Mouse (Mus musculus) inflammation-experienced regulatory T-cells, adult 16 weeks (primary cell): Measurements from ENCODE around the gene Sdhc. TPM values are rescaled to one million over a fixed set of nuclear protein-coding genes. Genes with fewer than 3 reads are reported as not detected.

Experiments used
- polyA plus RNA-seq: library from polyadenylated mRNA; unstranded; fragments of 100-300 nt; shearing (Covaris generic); gene quantifications from one replicate; pipeline ENCODE4 v1.2.1, GENCODE M21; 2017

Sdhc gene
- polyA plus RNA-seq = 161 TPM

DNA sequence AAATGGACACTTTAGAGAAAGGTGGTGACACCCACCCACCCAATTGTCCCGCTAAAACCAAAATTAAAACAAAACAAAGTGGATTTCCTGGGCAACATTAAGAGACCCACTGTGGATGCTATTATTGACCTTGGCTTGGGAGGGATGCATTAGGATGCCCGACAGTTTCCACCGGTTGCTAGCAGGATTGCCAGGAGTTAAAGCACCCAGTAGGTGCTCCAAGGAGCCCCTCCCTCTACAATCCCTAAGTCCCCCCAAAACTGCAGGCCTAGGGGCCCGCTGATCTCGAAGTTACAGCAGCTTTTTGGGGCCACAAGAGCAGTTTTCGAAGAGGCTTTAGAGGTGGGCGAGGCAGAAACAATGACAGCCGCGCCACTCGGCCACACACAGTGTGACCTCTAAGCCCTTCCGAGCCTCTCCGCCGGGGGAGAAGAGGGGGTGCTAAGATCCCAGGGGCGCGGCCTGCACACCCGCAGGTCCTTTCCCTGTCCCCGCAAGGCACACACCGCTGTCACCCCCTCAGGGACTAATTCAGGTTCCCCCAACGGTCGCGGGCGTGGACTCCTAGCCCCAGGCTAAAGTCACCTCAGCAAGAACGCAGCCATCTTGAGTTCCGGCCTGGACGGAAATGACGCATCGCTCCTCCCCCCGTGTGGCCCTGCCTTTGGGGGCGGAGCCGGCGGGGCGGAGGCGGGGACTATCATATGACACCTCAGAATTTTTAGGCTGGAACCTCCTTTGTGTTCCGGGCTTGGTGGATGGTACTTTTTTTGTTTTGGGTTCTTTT lies at the start of gene Sdhc, which contains the start of gene Mpz:
Gene Sdhc (minus strand): TSS at position 630 of the 787 bp plus-strand sequence.
Gene Mpz (plus strand): TSS at position 738 of the 787 bp plus-strand sequence.

DNA sequence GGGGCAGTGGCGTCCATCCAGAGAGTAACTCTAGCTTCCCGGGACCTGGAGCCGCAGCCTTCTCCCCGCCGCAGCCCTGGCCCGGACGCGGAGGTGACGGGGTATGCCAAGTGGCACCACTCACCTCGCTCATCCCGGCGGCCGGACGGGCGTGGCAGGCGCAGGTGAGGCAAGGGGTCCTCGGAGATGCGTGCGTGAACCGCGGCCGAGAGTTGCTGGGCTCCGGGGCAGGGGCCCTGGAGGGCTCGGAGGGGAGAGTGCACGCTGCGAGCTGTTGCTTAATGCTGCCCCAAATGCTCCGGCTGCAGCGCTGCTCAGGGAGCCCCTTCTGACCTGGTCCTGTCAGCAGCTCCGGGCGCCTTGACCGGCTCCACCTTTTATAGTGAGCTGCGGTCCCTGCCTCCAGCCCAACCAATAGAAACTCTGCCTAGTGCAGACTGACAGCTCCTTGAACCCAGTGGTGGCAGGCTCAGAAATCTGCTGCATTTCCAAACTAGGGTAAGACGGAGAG lies 45.5 kb upstream of the Sdhc start, which contains the start of gene Pcp4l1:
Gene Pcp4l1 (minus strand): TSS at position 382 of the 511 bp plus-strand sequence.

DNA sequence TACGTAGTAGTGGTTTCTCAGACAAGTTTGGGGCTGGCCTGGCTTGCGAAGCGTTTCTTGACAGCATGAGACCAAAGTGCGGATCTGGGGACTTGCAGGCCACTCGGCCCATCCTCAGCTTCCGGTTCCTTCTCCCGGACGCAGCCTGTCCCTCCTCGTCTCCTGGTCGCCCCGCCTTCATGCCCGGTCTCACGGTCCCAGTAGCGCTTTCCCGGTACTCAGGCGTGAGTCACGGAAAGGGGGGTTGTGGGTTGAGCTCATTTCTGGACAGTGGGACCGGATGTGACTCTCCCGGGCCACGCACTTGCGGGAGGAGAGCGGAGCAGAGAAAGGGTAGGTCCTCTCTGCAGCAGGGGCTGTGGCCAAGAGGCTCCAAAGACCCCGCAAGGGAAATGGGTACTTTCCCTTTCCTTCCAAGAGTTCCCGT lies 36.5 kb downstream of the Sdhc start, which contains the start of gene Cfap126:
Gene Cfap126 (plus strand): TSS at position 46 of the 427 bp plus-strand sequence.

Other genes starting within 250 kb of the Sdhc start
- gene Fcrlb, start 237.7 kb downstream of the Sdhc start, polyA plus RNA-seq = not detected
- 1.8 TPM for gene Fcrla, start 223.0 kb downstream of the Sdhc start, polyA plus RNA-seq
- 1.5 TPM for gene Fcgr2b, start 174.1 kb downstream of the Sdhc start, polyA plus RNA-seq
- 0.85 TPM for gene Fcgr4, start 131.7 kb downstream of the Sdhc start, polyA plus RNA-seq
- gene Fcgr3, start 85.7 kb downstream of the Sdhc start, polyA plus RNA-seq = 2.1 TPM
- 2.4 TPM for gene Cfap126, start 36.7 kb downstream of the Sdhc start, polyA plus RNA-seq
- not detected for gene Mpz, start 108 bp upstream of the Sdhc start, polyA plus RNA-seq
- gene Pcp4l1, start 45.7 kb upstream of the Sdhc start, polyA plus RNA-seq = not detected
- 0.15 TPM for gene Nr1i3, start 63.4 kb upstream of the Sdhc start, polyA plus RNA-seq
- 40.9 TPM for gene Tomm40l, start 71.9 kb upstream of the Sdhc start, polyA plus RNA-seq
- gene Apoa2, start 74.5 kb upstream of the Sdhc start, polyA plus RNA-seq = 0.79 TPM
- gene Fcer1g, start 83.8 kb upstream of the Sdhc start, polyA plus RNA-seq = 15.8 TPM
- not detected for gene Adamts4, start 99.8 kb upstream of the Sdhc start, polyA plus RNA-seq
- 200 TPM for gene Ndufs2, start 100.8 kb upstream of the Sdhc start, polyA plus RNA-seq
- gene B4galt3, start 119.7 kb upstream of the Sdhc start, polyA plus RNA-seq = 50.4 TPM
- gene Ppox, start 130.6 kb upstream of the Sdhc start, polyA plus RNA-seq = 92.4 TPM
- gene Usp21, start 137.4 kb upstream of the Sdhc start, polyA plus RNA-seq = 69.0 TPM
- 61.0 TPM for gene Ufc1, start 144.4 kb upstream of the Sdhc start, polyA plus RNA-seq
- gene Dedd, start 178.5 kb upstream of the Sdhc start, polyA plus RNA-seq = 44.3 TPM
- gene Nit1, start 195.0 kb upstream of the Sdhc start, polyA plus RNA-seq = 57.0 TPM
- gene Pfdn2, start 195.1 kb upstream of the Sdhc start, polyA plus RNA-seq = 115 TPM
- not detected for gene Klhdc9, start 210.2 kb upstream of the Sdhc start, polyA plus RNA-seq
- gene Nectin4, start 219.5 kb upstream of the Sdhc start, polyA plus RNA-seq = not detected
- gene Arhgap30, start 238.4 kb upstream of the Sdhc start, polyA plus RNA-seq = 270 TPM